Mouse (Mus musculus) mesoderm, embryonic 11.5 days (tissue): Measurements from ENCODE around the gene Tmem143.
A peak's percentile ranks its signal among the peaks of the same experiment; 100 is the strongest.
"Not testable (repeated sequence)": the region's sequence is repeated elsewhere in the genome, so short reads cannot be mapped to it uniquely, and the experiment has no call there.

Experiments
- DNase-seq: peaks from one replicate; pipeline ENCODE4 v3.0.0-alpha.2; 2012; ENCODE audit warnings: low read depth, low spot score

The Tmem143 gene

GRCm38 (mm10) chr7:45922928-45923761, 26.4 kb downstream of the Tmem143 start:
- peak; percentile 96 for DNase-seq

- peak; percentile 54 for DNase-seq
Observed at GRCm38 (mm10) chr7:45923762-45924428, 27.2 kb downstream of the Tmem143 start, which contains the start of gene Ccdc114. Ccdc114 (plus strand) TSS chr7:45924072.

GRCm38 (mm10) chr7:45924429-45924816, 27.7 kb downstream of the Tmem143 start:
- peak; percentile 25 for DNase-seq

- no peak for DNase-seq
Observed at GRCm38 (mm10) chr7:45928626-45929295, 32.0 kb downstream of the Tmem143 start.

- DNase-seq, result no peak
Observed at GRCm38 (mm10) chr7:45929688-45930087, 32.9 kb downstream of the Tmem143 start.

- not testable (repeated sequence) for DNase-seq
Observed at GRCm38 (mm10) chr7:45933766-45934165, 37.0 kb downstream of the Tmem143 start.

GRCm38 (mm10) chr7:45935114-45935513, 38.4 kb downstream of the Tmem143 start:
- DNase-seq, result peak; percentile 80

- no peak for DNase-seq
Observed at GRCm38 (mm10) chr7:45939836-45940235, 43.1 kb downstream of the Tmem143 start.

- no peak for DNase-seq
Observed at GRCm38 (mm10) chr7:45941986-45942385, 45.2 kb downstream of the Tmem143 start.

GRCm38 (mm10) chr7:45943280-45943679, 46.5 kb downstream of the Tmem143 start:
- peak; percentile 12 for DNase-seq

GRCm38 (mm10) chr7:45949061-45949460, 52.3 kb downstream of the Tmem143 start:
- DNase-seq, result no peak

- no peak for DNase-seq
Observed at GRCm38 (mm10) chr7:45956611-45957010, 59.9 kb downstream of the Tmem143 start.
